Mouse (Mus musculus) bone marrow, adult 2 months (tissue): Measurements from ENCODE around the gene Porcn. TPM values are rescaled to one million over a fixed set of nuclear protein-coding genes. Genes with fewer than 3 reads are reported as not detected.
A peak's percentile ranks its signal among the peaks of the same experiment; 100 is the strongest.

Experiments used
- H3K27ac ChIP-seq: fragments of 200-500 bp; 2 replicates; pipeline ENCODE4 v1.5.1; 2012; ENCODE audit warnings: low read depth, mild to moderate bottlenecking, control low read depth, inconsistent platforms, low read length; ENCODE audit not compliant: control insufficient read depth, poor library complexity, insufficient read depth
- H3K4me1 ChIP-seq: fragments of 200-500 bp; 2 replicates; pipeline ENCODE4 v1.6.1; 2011; ENCODE audit warnings: low read length; ENCODE audit not compliant: control insufficient read depth, insufficient read depth
- H3K4me3 ChIP-seq: fragments of 200-500 bp; replicated peaks from 2 replicates; pipeline ENCODE3; 2011; ENCODE audit warnings: mild to moderate bottlenecking, low read depth, low read length, control low read depth; ENCODE audit not compliant: control insufficient read depth
- CTCF ChIP-seq: fragments of 200-500 bp; IDR thresholded peaks from 2 replicates; pipeline ENCODE4 v1.5.1; 2011; ENCODE audit warnings: low read length, control low read depth; ENCODE audit not compliant: control insufficient read depth, insufficient read depth
- POLR2A ChIP-seq: fragments of 200-500 bp; IDR thresholded peaks from 2 replicates; pipeline ENCODE4 v1.6.1; 2011; ENCODE audit warnings: low read depth, mild to moderate bottlenecking, control low read depth, low read length, borderline replicate concordance; ENCODE audit not compliant: control insufficient read depth
- WGBS: fragments of 180-500 bp; shearing (Covaris S2); methylation state at CpG from one replicate; pipeline ENCODE4 v1.1.7; 2018; 5-methylcytosine and 5-hydroxymethylcytosine counted together
- polyA plus RNA-seq: library from polyadenylated mRNA; stranded (reverse); fragments of >200 nt; gene quantifications from 2 replicates; pipeline ENCODE4 v1.2.4, GENCODE M21; 2011; ENCODE audit warnings: low replicate concordance; ENCODE audit not compliant: missing spikeins, insufficient read depth, insufficient read length

Gene Porcn
- polyA plus RNA-seq: 2.0 and 5.0 TPM in 2 replicates

DNA sequence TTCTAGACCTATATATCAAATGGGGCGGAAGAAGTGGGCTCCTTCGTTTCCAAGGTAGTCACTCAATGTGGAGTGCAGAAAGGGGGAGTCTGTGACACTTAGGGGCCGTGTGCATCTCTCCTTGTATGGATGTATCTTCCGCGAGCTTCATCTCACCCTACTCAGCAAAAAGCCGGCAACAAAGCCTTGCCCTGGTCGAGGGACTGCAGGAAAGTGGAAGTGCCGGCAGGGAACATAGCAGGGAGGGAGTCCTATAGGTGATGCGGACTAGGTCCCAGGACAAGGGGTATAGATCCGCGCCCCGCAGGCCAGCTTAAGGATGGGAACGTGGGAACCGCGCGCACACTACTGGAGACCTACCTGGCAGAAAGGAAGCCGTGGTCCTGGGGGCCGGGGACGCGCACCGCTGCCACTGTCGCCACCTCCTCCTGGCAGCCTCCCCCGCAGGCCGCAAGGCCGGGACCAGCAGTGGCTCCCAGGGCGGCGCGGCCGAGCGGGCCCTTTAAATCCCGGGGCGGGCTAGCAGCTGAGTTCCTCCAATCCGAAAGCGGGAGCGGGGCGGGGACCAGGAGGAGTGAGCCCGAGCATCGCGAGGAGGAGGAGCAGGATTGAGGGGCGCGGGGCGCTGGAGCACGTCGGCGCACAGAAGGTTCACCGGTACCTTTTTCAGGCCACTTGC is at the start of gene Porcn:
Gene Porcn (minus strand): TSS at position 511 of the 679 bp plus-strand sequence.
- TF ChIP-seq POLR2A: 0 out of 2 replicates have a peak, but pooled peaks have one; percentile 17
- no peak for TF ChIP-seq CTCF
- WGBS: 13% methylated on average over 44 of the region's 46 CpGs
- Histone ChIP-seq H3K4me3 (peak within 1 kb of the TSS; percentile 42), H3K4me1 (no peaks in the 10 kb centered on the region), H3K27ac (no peak within 1 kb of the TSS)

DNA sequence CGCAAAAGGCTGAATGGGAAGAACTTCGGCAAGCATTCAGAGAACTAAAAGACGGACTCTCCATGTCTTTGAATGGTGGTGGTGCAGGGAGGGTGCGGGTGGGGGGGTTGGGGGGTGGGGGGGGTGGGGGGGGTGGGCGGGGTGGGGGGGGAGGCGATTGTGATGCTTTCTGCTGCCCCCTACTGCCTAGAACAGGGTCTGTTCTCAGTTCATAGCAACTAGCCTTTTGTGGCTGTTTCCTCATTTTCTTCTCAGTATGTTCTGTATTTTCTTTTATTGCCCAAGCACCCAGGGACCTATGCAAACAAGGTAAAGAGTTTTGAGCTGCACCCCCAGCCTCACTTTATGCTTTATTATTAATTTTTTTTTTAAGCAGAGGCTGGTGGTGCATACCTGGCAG is 49.5 kb upstream of the Porcn start:
- Histone ChIP-seq H3K4me3 (no peak overlapping the region), H3K4me1 (no peaks in the 10 kb centered on the region; the same call in 1 of the 2 replicates), H3K27ac (no peak overlapping the region)
- WGBS: 33% methylated on average over 3 of the region's 6 CpGs
- TF ChIP-seq POLR2A (no peak), CTCF (no peak)

DNA sequence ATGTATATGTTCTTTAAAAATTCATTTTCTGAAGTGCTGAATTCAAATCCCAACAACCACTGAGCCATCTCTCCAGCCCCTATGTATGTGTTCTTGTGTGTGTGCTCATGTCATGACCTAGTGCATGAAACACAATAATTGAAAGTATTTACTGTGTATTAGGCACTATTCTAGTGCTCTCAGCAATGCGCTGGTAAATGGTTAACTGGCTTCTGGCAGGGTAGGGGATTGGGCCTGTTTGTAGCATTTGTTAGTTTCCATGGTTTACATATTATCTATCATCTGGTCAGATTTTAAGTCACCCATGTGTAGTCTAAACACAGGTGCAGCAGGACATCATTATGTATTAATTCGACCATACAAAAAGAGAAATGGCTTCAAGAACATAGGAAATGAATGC is 47.4 kb upstream of the Porcn start:
- Histone ChIP-seq H3K4me3 (no peak overlapping the region), H3K4me1 (no peaks in the 10 kb centered on the region; the same call in 1 of the 2 replicates), H3K27ac (no peak overlapping the region)
- TF ChIP-seq POLR2A (no peak), CTCF (no peak)
- 86% methylated on average over 2 of the region's 2 CpGs for WGBS

DNA sequence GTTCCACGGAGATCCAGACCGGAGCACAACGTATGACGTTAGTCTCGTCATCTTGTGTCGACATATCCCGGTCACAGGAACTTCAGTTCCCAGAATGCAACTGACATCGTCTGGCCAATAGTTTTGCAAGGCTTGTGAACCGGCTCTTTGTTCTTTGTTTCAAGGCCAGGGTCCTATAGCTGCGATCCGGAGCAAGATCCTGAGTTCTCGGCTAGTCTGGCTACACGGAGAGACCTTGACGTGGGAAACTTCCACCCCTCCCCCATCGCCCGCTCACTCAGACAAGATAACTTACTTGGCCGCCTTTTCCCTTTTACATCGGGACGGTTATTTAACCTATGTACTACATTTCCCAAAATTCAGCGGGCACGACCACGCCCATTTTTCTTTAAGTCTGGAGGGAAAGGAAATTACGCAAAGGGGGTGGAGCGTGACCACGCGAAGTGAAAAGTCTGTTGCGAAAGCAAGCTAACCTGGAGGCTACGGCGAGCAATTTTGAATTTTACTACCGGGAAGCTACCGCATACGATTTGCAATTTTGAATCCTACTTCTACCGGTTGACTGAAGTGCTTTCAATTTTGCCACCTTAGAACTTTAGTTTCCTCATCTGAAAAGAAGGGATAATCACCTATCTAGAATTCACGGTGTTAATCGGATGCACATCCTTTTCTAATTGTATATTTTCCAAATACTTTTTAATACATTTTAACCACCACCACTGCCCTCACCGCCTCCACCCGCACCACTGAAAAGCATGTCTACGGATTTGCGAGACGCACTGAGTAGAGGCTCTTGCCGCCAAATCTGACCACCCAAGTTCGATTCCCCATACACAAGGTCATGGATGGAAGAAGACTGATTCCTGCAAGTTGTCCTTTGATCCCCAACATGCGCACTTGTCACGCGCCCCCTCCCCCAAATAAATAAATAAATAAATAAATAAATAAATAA is 46.3 kb upstream of the Porcn start, which contains the start of gene Ftsj1:
Gene Ftsj1 (minus strand): TSS at position 73 of the 952 bp plus-strand sequence.
- no peak for TF ChIP-seq POLR2A
- no peak for TF ChIP-seq CTCF
- H3K27ac ChIP-seq: peak within 1 kb of the TSS; percentile 67
- 8% methylated on average over 45 of the region's 45 CpGs for WGBS
- no peaks in the 10 kb centered on the region; the same call in 1 of the 2 replicates for H3K4me1 ChIP-seq
- peak within 1 kb of the TSS; percentile 95 for H3K4me3 ChIP-seq

DNA sequence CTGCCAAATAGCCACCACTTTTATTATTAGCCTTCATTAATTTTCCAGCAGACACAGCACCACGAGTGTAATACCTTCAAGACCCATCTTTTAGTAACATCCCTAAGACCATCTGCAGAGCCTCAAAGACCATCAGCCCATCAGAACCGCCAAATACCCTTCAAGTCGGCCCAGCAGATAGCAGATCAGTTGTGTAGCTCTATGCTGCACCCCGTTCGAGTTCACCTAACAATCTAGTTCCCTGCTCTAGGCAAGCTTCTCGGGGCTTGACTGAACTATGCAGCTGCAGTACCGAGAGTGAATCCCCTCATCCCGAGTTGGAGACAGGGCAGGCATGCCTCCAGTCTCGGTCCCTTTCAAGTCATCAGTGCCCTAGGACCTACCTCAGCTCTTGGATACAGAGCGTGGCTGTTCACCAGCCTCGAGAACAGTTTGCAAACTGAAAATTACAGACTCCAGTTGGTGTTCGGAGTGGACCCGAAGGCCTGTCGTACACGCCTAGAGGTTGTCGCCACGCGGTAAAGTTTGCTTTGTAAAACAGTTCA is 45.5 kb upstream of the Porcn start:
- 9% methylated on average over 18 of the region's 18 CpGs for WGBS
- peak overlapping the region; percentile 62 for H3K27ac ChIP-seq
- H3K4me1 ChIP-seq: no peaks in the 10 kb centered on the region; the same call in 1 of the 2 replicates
- peak overlapping the region; percentile 95 for H3K4me3 ChIP-seq
- TF ChIP-seq CTCF: no peak
- TF ChIP-seq POLR2A: no peak

DNA sequence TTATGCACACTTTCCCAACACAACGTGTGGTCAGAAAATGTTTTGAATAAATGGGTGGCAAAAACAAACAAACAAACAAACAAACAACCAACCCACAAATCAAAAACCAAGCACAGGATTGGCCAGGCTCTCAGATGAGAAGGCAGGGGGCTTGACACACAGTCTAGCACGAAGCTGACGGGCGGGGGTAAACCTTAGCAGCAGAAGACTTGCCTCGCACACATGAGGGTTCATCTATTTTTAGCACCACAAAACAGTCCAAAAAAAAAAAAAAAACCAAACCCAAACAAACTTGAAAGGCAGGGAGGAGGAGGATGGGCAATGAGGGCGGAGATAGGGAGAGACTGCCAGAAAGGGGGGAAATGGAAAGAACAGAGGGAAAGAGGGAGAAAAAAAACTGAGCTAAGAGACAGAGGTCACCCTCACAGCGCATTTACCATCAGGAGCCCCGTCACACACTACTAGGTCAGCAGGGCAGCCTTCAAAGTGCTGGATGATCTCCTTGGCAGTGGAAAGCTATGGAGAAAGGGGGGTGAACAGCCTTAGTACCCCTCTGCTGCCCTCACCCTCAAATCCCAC is 42.3 kb upstream of the Porcn start:
- Histone ChIP-seq H3K4me1 (no peaks in the 10 kb centered on the region; the same call in 1 of the 2 replicates), H3K27ac (no peak overlapping the region), H3K4me3 (no peak overlapping the region)
- TF ChIP-seq POLR2A (no peak), CTCF (no peak)
- WGBS: 82% methylated on average over 8 of the region's 8 CpGs

DNA sequence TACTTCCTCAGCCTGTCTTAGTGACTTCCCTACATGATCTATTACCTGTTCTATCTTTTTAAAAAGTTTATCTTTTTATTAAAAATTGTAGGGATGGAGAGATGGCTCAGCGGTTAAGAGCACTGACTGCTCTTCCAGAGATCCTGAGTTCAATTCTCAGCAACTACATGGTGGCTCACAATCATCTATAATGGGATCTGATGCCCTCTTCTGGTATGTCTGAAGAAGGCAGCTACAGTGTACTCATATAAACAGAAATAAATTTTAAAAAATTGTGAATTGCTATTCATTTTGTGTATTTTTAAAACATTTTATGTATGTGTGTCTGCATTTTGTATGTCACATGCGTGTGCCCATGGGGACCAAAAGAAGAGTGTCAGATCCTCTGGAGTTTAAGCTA is 41.4 kb upstream of the Porcn start:
- H3K4me3 ChIP-seq: no peak overlapping the region
- no peaks in the 10 kb centered on the region for H3K4me1 ChIP-seq
- TF ChIP-seq CTCF: no peak
- no peak for TF ChIP-seq POLR2A
- WGBS: 92% methylated on average over 2 of the region's 2 CpGs
- no peak overlapping the region for H3K27ac ChIP-seq

DNA sequence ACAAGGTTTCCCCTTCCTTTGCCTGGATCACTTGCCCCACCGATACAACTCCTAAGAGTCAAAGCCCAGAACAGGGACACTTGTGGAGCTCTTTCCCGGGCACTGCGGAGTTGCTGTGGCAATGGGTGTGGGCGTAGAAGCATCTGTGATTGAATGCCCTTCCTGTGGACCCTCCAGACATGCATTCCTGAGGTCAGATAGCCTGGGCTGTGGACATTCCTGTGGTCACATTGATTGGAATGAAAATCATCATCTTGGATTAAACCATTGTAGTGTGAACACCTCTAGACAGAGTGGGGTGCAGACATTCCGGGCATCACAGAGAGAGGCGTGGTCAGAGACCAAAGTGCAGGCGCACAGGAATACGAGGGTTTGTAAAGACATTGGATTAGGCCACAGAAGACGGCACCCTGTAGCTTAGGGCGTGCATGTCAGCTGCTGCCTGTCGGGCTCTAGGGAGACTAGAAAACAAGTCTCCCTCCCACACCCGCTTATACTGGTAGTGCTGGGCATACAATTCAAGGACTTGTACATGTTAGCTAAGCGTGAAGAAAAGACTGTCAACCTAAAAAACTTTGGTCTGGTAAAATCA is 32.6 kb upstream of the Porcn start:
- Histone ChIP-seq H3K4me1 (no peaks in the 10 kb centered on the region), H3K4me3 (no peak overlapping the region), H3K27ac (no peak overlapping the region)
- no peak for TF ChIP-seq CTCF
- TF ChIP-seq POLR2A: no peak
- 90% methylated on average over 13 of the region's 13 CpGs for WGBS
